Mouse (Mus musculus) lung, postnatal 36 days (tissue): ENCODE data around the gene Gbp2b.

Experiments
- DNase-seq: peaks from one replicate; pipeline ENCODE4 v3.0.0; 2022; ENCODE audit warnings: mixed read lengths

Gene Gbp2b

DNA sequence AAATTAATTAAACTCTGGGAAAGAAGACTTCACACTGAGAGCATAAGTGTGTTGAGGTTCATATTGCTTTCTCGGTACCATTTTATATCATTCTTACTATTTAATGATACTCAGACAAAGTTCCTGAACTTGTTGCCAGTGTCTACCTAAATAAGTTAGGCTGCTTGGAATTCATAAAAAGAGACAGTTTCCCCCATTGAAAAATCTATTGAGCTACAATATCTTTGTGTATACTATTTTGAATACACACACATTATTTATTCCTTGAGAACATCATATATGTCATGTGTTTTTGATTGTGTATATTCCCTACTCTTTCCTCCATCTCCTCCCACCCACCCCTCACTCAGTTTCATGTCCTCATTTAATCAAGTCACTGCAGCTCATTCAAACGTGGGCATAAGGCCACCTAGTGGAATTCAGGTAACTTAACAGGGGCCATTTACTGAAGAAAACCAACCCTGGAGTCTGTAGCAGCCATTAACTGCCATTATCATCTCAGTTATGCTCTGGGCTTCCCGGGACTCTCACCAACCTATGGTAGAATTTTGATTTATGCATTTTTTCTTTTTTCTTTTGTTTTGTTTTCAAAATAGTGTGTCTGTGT lies 26.4 kb downstream of the Gbp2b start:
- DNase-seq, result peak; percentile 53

- DNase-seq, result no peak
These were observed 35.7 kb downstream of the Gbp2b start for GRCm38 (mm10) chr3:142630385-142630784.

DNA sequence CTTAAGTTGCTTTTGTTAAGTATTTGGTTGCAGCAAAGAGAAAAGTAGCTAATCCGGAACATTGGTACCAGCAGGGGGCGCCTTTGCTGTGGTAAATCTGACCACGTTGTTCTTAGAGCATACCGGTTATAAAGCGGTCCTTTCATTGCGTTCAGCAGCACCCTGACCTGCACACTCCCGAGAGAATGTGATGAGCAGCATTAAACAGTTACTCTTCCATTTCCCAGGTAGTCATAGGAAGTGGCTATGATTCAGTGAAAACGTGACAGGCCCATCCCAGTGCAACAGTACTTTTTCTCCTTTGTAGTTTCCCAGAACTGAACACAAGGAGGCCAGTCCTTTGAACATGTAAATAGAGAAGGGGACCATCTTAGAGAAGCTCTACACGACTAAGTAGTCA lies 45.6 kb downstream of the Gbp2b start:
- peak; percentile 87 for DNase-seq

- DNase-seq, result peak; percentile 86
These were observed 51.3 kb downstream of the Gbp2b start for GRCm38 (mm10) chr3:142645949-142646348.

DNA sequence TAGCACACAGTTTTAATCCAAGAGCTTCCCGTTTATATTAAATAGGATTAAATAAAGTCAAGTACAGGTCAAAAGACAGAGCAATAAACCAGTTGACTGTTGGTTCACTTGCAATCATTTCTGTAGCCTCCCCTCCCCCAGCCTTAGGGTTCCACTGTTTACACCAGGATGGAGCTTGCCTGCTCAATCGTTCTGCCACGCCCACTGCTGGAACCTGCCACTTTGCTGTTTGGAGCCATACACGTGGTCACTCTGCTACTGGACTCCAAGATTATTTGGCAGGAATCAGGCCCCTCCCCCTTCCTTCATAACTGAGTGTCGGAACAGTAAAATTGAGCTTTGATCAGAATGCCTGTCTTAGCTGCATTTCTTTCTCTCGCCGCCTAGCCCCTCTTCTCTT lies 53.2 kb downstream of the Gbp2b start:
- DNase-seq, result peak; percentile 33

DNA sequence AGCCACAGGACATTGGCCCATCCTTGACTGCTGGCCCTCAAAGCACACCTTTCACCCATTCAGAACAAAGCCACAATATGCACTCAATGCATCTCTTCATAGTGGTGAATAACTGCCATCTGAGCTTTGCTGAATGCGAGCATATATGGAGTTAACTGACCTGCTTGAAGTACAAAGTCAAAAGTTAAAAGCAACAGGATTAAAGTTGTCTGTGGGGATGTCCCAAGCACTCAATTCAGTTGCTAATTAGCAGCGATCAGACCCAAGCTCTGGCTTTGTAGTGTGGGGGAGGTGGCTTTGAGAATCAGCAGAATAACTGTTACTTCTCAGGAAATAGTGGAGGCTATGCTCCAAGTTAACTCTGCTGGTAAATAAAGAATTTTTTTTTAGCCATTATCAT lies 55.6 kb downstream of the Gbp2b start:
- DNase-seq, result no peak

DNA sequence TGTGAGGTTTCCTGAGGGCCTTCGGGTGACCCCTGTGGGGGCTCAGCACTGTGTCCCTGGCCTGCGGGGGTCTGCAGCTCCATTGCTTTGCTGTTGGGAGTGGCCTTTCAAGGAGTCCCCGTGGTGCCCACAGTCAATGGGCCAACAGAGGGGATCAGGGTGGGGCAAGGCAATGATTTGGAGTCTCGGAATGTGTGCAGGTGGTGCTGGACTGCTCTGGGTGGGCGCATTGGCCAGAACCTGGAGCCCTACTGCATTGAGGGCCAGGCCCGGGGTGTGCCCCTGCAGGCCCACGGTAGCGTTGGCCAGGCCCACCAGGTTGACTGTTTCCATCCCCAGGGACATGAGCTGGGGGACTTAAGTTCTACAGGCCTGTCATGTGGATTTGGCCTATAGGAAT lies 70.1 kb downstream of the Gbp2b start:
- no peak for DNase-seq
